Mouse (Mus musculus): Measurements from ENCODE around the gene Pskh1. TPM values are rescaled to one million over a fixed set of nuclear protein-coding genes. Genes with fewer than 3 reads are reported as not detected.

The Pskh1 gene
- total RNA-seq, 2 experiments from 2014 or later = 20.9 to 22.5 TPM

Small RNA genes within 50 kb of the gene (microRNA-seq; reads per million reads assigned to microRNA genes)
- gene Mir7074 = 0 to 0.24 reads per million in 2 experiments

Other genes starting within 250 kb of the Pskh1 start
- under 1 TPM; 0.62 to 0.93 TPM for gene Carmil2, start 214.2 kb upstream of the Pskh1 start, total RNA-seq (2021)
- gene Acd, start 199.3 kb upstream of the Pskh1 start, total RNA-seq (2021) = 10 to 100 TPM; 20.8 to 21.2 TPM
- 1 to 10 TPM; 7.1 to 9.1 TPM for gene Pard6a, start 199.3 kb upstream of the Pskh1 start, total RNA-seq (2021)
- not detected for gene 4933405L10Rik, start 192.8 kb upstream of the Pskh1 start, total RNA-seq (2021)
- 1 to 10 TPM; 2.9 to 3.5 TPM for gene Enkd1, start 192.2 kb upstream of the Pskh1 start, total RNA-seq (2021)
- 1 to 10 TPM; 4.6 to 9.9 TPM for gene Gfod2, start 141.8 kb upstream of the Pskh1 start, total RNA-seq (2021)
- gene Ranbp10, start 73.1 kb upstream of the Pskh1 start, total RNA-seq (2021) = 10 to 100 TPM; 24.2 to 24.5 TPM
- gene Tsnaxip1, start 72.7 kb upstream of the Pskh1 start, total RNA-seq (2021) = not detected
- 1 to 10 TPM; 8.4 to 8.5 TPM for gene Cenpt, start 47.2 kb upstream of the Pskh1 start, total RNA-seq (2021)
- gene Thap11, start 45.3 kb upstream of the Pskh1 start, total RNA-seq (2021) = 10 to 100 TPM; 27.5 to 31.9 TPM
- 10 to 100 TPM; 41.9 to 46.2 TPM for gene Nutf2, start 39.9 kb upstream of the Pskh1 start, total RNA-seq (2021)
- 10 to 100 TPM; 30.9 to 32.5 TPM for gene Edc4, start 19.6 kb upstream of the Pskh1 start, total RNA-seq (2021)
- not detected for gene Nrn1l, start 6.9 kb upstream of the Pskh1 start, total RNA-seq (2021)
- gene Ctrl, start 33.4 kb downstream of the Pskh1 start, total RNA-seq (2021) = under 1 TPM; 0.35 to 0.48 TPM
- gene Psmb10, start 38.0 kb downstream of the Pskh1 start, total RNA-seq (2021) = 10 to 100 TPM; 81.1 to 88.5 TPM
- gene Lcat, start 42.9 kb downstream of the Pskh1 start, total RNA-seq (2021) = under 1 TPM; 0.64 to 0.77 TPM
- gene Slc12a4, start 65.7 kb downstream of the Pskh1 start, total RNA-seq (2021) = 10 to 100 TPM; 59.1 to 70.0 TPM
- not detected for gene Dpep3, start 79.0 kb downstream of the Pskh1 start, total RNA-seq (2021)
- 1 to 10 TPM; 8.4 to 8.5 TPM for gene Dus2, start 90.9 kb downstream of the Pskh1 start, total RNA-seq (2021)
- gene Dpep2nb, start 105.5 kb downstream of the Pskh1 start, total RNA-seq (2021) = not detected
- 10 to 100 TPM in 1 of 2 experiments, 1 to 10 TPM in 1; 9.5 to 10.5 TPM for gene Ddx28, start 111.4 kb downstream of the Pskh1 start, total RNA-seq (2021)
- 10 to 100 TPM; 26.5 to 27.3 TPM for gene Nfatc3, start 158.4 kb downstream of the Pskh1 start, total RNA-seq (2021)
- gene Esrp2, start 236.5 kb downstream of the Pskh1 start, total RNA-seq (2021) = 1 to 10 TPM in 1 of 2 experiments, under 1 TPM in 1; 0.64 to 1.2 TPM
- 1 to 10 TPM; 6.9 to 8.0 TPM for gene Pla2g15, start 250.0 kb downstream of the Pskh1 start, total RNA-seq (2021)

Measured in heart, postnatal 10 days (tissue).